Mouse (Mus musculus): ENCODE data around the gene Ggt7.
"Not testable (repeated sequence)": the region's sequence is repeated elsewhere in the genome, so short reads cannot be mapped to it uniquely, and the experiment has no call there.

Gene Ggt7

DNA sequence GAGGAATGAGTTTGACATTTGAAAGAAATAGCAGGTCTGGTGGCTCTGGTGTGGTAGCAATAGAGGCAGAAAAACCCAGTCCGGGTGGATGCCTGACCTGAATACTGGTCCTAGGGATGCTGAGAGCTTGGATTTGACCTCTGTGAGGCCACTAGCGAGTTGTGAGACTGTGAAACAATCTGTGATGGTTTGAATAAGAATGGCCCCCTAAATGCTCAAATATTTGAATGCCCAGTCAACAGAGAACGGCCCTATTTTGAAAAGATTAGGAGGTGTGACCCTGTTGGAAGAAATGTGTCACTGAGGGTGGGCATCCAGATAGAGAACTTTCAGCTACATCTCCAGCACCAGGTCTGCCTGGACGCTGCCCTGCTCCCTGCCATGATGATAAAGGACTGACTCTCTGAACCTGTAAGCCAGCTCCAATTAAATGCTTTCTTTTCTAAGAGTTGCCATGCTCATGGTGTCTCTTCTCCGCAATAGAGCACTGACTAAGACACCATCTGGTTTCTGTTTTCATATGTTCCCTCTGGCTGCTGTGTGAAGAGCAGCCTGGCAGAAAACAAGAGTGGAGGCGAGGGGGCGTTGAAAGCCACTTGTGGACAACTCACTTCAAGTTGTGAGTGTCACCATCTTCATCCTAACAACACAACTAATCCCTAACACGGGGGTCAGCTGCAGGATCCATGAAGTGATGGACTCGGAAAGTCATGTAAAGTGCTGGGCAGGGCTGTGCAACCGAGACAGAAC lies 10.1 kb downstream of the Ggt7 start:
- DNase-seq (ENCODE audit: low spot score): no peak

DNA sequence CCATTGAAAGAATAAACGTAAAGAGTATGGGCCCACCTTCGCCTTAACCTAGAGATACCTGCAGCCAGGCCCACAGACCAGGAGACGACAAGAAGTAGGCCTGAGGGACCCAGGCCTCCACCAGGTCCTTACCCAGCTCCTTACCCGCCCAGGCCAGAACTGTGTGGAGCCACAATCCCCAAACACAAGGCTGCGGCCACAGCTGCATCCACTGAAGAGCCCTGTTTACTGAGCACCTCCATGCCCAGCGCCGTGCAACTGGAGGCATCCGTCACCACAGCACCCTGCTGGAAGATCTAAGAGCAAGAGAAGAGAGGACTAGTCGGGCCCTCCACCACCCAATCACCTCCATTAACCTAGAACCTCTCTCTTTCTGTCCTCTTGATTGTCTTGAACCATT lies 12.2 kb downstream of the Ggt7 start:
- no peak for DNase-seq (ENCODE audit: low spot score)

GRCm38 (mm10) chr2:155504440-155505355 lies 13.3 kb downstream of the Ggt7 start:
- DNase-seq (ENCODE audit: low spot score): no peak

GRCm38 (mm10) chr2:155502596-155502995 lies 15.4 kb downstream of the Ggt7 start:
- no peak for DNase-seq (ENCODE audit: low spot score)

- DNase-seq (ENCODE audit: low spot score): no peak
Observed at GRCm38 (mm10) chr2:155490998-155491397, 27.0 kb downstream of the Ggt7 start.

- peak; percentile 78 for DNase-seq (ENCODE audit: low spot score)
Observed at GRCm38 (mm10) chr2:155482021-155482420, 36.0 kb downstream of the Ggt7 start.

- DNase-seq (ENCODE audit: low spot score): peak; percentile 82
Observed at GRCm38 (mm10) chr2:155473570-155474088, 44.4 kb downstream of the Ggt7 start, which contains the start of gene Ncoa6. TSS of gene Ncoa6 (minus strand) at chr2:155473894.

DNA sequence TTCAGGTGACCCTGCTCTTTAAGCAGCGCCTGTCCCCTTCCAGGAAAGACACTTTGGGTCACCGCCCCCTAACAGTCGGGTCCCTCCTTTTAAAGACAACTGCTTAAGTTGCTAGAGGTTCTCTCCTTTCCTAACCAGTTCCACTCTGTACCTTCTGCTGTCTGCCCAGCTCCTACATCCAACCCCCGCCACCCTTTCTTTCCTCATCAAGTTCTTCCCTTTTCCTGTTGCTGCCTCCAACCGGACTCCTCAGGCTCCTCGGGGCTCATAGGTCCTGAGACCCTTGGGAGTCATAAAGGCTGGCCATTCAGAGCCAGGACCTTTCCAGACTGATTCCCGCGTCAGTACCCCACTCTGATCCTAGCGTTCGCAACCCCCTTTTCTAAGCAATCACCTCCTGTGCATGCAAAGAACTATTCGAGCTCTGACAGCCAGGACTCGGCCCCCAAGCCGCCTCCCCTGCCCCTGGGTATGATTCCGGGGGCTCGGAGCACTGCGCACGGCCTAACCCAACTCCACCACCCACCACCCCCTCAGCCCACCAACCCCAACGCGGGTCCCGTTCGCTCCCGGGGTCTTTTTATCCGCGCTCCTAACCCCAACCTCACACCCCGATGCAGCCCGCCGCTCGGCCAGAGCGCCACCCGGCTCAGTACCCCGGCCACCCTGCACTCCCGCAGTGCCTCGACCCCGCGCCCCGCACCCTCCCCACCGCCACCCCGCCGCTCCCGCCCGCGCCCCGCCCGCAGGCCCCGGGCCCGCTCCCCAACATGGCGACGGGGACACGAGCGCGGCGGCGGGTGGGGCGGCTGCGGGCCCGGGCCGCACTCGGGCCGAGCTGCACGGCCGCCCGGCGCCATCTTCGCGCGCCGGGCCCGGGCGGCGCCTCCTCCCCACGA lies 45.1 kb downstream of the Ggt7 start:
- DNase-seq (ENCODE audit: low spot score): peak; percentile 71

- no peak for DNase-seq (ENCODE audit: low spot score)
Observed at GRCm38 (mm10) chr2:155466861-155467260, 51.2 kb downstream of the Ggt7 start.

DNA sequence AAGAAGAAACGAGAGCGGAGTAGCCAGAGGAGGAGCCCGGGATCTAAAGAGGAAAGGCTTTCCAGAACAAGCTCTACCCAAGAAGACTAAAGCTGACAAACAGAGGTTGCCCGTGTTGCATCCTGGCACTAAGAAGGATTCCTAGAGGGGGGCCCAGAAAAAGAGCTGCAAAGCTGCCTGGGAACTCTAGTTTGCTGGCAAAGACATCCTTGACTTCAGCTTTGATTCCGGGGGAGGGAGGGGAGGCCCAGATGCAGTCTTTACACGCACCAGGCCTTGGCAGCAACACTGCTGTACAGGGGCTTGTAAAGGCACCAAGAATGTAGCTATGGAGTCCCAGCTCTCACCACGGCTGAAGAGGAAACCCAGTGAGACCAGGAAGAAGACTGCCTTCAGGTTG lies 64.4 kb downstream of the Ggt7 start:
- DNase-seq (ENCODE audit: low spot score): no peak

GRCm38 (mm10) chr2:155451256-155451655 lies 66.8 kb downstream of the Ggt7 start:
- no peak for DNase-seq (ENCODE audit: low spot score)

- DNase-seq (ENCODE audit: low spot score): not testable (repeated sequence)
Observed at GRCm38 (mm10) chr2:155447906-155448305, 70.1 kb downstream of the Ggt7 start.

DNA sequence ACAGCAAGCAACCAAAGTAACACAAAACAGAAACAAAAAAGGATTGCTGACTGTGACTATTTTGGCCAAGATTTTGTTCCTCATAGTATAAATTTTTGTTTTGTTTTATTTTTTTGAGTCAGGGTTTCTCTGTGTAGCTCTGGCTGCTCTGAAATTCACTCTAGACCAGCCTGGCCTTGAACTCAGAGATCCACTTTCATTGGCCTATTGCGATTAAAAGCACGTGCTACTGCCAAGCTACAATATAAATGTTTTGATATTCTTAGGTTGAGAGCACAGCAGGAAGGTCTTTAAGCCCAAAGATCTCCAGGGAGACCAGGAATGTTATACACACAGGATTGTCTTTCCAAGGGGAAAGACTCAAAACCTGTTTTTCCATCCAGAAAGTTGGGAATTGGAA lies 74.6 kb downstream of the Ggt7 start:
- no peak for DNase-seq (ENCODE audit: low spot score)

DNA sequence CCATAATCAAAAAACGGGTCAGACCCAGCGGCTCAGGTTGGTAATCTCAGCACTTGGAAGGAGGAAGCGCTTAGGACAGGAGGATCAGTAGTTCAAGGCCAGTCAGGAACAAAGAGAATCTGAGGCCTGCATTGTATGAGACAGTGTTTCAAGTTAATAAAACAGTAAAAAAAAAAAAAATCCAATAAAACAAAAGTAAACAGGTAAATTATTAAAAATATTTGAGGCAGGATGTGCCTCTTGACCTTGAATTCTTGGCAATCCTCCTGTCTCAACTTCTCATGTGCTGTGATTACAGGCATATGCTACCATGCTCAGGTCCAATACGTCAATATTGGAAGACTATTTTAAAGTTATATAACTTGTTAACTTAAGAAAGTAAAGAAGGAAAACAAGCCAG lies 75.1 kb downstream of the Ggt7 start:
- DNase-seq (ENCODE audit: low spot score): no peak

Measured in adipocyte (in vitro differentiated cells).